Mouse (Mus musculus) megakaryocyte, embryonic 14.5 days (primary cell): ENCODE data around the gene Carf.

Experiments used
- FLI1 ChIP-seq: IDR thresholded peaks from 2 replicates; pipeline ENCODE4 v1.6.1; 2012; ENCODE audit warnings: low read length, inconsistent platforms, mixed read lengths
- GATA1 ChIP-seq: IDR thresholded peaks from 3 replicates; pipeline ENCODE4 v1.6.1; 2012; ENCODE audit warnings: mixed read lengths, low read length, inconsistent platforms, borderline replicate concordance

GRCm38 (mm10) chr1:60179932-60180783 lies 82.1 kb downstream of the Carf start, which contains the start of gene Nbeal1:
- no peak for TF ChIP-seq GATA1
- no peak for TF ChIP-seq FLI1
